Mouse (Mus musculus) liver, postnatal 0 days (tissue): ENCODE data around the gene Ssc4d.

Experiments used
- CTCF ChIP-seq: sonication (generic); IDR thresholded peaks from 2 replicates; pipeline ENCODE4 v1.5.1; 2016; ENCODE audit warnings: antibody characterized with exemption, low read depth
- EP300 ChIP-seq: IDR thresholded peaks from 2 replicates; pipeline ENCODE4 v1.6.1; 2016; ENCODE audit warnings: antibody characterized with exemption, low read depth, mild to moderate bottlenecking

DNA sequence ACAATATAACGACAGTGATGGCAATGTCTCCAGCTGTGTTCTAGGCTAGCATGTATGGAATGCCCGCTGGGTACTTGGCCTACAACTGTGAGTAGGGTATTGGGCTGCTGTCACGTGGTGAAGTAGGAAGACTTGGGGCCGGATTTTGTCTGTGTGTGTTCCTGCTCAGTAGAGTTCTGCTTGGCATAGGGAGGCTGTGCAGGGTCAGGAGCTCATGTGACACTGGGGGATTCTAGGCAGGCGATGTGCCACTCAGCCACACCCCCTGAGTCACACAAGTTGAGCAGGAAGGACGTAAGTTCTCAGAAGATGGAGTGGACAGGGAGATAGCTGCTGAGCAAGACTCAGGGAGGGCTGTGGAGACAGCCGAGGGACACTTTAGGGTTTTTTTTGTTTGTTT lies 33.4 kb upstream of the Ssc4d start:
- TF ChIP-seq CTCF (no peak), EP300 (no peak)
